Comparison of ENCODE assay signal across 11 mouse cellular contexts in genomic region chr12:76895777-76896176, GRCm38 (mm10).
DNase-seq lines count a peak whose midpoint lies in the region; ATAC-seq lines count a peak whose summit lies in the region.
"Had no signal": no experiment of that assay in that cellular context is flagged by ENCODE, and none has a peak within 500 bp of the region (broad histone marks: within the 10 kb centered on the region; RNA-seq: fewer than 3 reads in every experiment).

No protein-coding gene starts in this region.

- H3K4me1 ChIP-seq in heart, embryonic 11.5 days (ENCODE audit: control insufficient read depth, insufficient read depth, low read length), result peaks cover 15% of the 10 kb centered on the region
- H3K4me1 ChIP-seq in midbrain, embryonic 13.5 days (replicated peaks), result peaks cover 12% of the 10 kb centered on the region

- WGBS in heart, embryonic 11.5 days (ENCODE audit: insufficient replicate concordance), result 24% methylated on average over 7 of the region's 7 CpGs
- WGBS in midbrain, embryonic 13.5 days, result 36% methylated on average over 7 of the region's 7 CpGs

- H3K9me3 ChIP-seq in heart, embryonic 11.5 days (replicated peaks; ENCODE audit: control insufficient read depth, low read length), result no peaks in the 10 kb centered on the region
- H3K9me3 ChIP-seq in midbrain, embryonic 13.5 days, result no peaks in the 10 kb centered on the region
- H3K9me3 ChIP-seq: liver, embryonic 15.5 days had no signal

- peak; percentile 70 for ATAC-seq in heart, embryonic 11.5 days (replicated peaks; ENCODE audit: insufficient number of reproducible peaks, low FRiP score, low TSS enrichment)
- peak; percentile 74 for ATAC-seq in midbrain, embryonic 13.5 days
- ATAC-seq in megakaryocyte, adult 5-6 weeks (ENCODE audit: poor library complexity, severe bottlenecking), result no peak

- peak overlapping the region; percentile 70; the same call in 1 of the 2 replicates for H3K27ac ChIP-seq in heart, embryonic 11.5 days (ENCODE audit: low read depth, low read length)
- H3K27ac ChIP-seq in midbrain, embryonic 13.5 days, result peak overlapping the region; percentile 54
- H3K27ac ChIP-seq: liver, embryonic 15.5 days had no signal

- H3K27me3 ChIP-seq in heart, embryonic 11.5 days (ENCODE audit: control insufficient read depth, insufficient read depth, low read length), result no peaks in the 10 kb centered on the region
- H3K27me3 ChIP-seq in midbrain, embryonic 13.5 days, result no peaks in the 10 kb centered on the region
- H3K27me3 ChIP-seq: liver, embryonic 15.5 days had no signal

- H3K36me3 ChIP-seq in heart, embryonic 11.5 days (ENCODE audit: control insufficient read depth, insufficient read depth, low read length), result no peaks in the 10 kb centered on the region
- peaks cover 17% of the 10 kb centered on the region; the same call in 1 of the 2 replicates for H3K36me3 ChIP-seq in midbrain, embryonic 13.5 days

- intact Hi-C loops in heart, postnatal 36 days (cut with DNase I), result no loop called here

- no peak overlapping the region for H3K4me3 ChIP-seq in heart, embryonic 11.5 days (ENCODE audit: low read depth, low read length)
- no peak overlapping the region for H3K4me3 ChIP-seq in midbrain, embryonic 13.5 days (replicated peaks)
- H3K4me3 ChIP-seq: erythroblast, embryonic 14.5 days; liver, embryonic 15.5 days had no signal

- no peak overlapping the region for H3K4me2 ChIP-seq in heart, embryonic 11.5 days
- no peak overlapping the region for H3K4me2 ChIP-seq in midbrain, embryonic 13.5 days (replicated peaks)
- H3K4me2 ChIP-seq: liver, embryonic 15.5 days had no signal

- H3K9ac ChIP-seq in heart, embryonic 11.5 days (ENCODE audit: low read depth, low read length), result no peak overlapping the region
- H3K9ac ChIP-seq in midbrain, embryonic 13.5 days (replicated peaks), result no peak overlapping the region
- H3K9ac ChIP-seq: liver, embryonic 15.5 days had no signal

- DNase-seq in heart, postnatal 36 days, result no peak
- DNase-seq in cerebellum, adult 9-10 months, result peak; percentile 89
- peak; percentile 57 for DNase-seq in forelimb bud, embryonic 11.5 days (ENCODE audit: low read depth, low spot score)
- DNase-seq in kidney, adult 18-20 months, result no peak
- DNase-seq in B cell, adult 2 months, result no peak
- DNase-seq: kidney, postnatal 14 days had no signal

Comparison
In these comparisons a context has a peak if more than half of its experiments do, and no peak if none do; other contexts are left out.
1. DNase-seq: peak in cerebellum, adult 9-10 months (single experiment) and forelimb bud, embryonic 11.5 days (single experiment); none in heart, postnatal 36 days (0 of 2), kidney, adult 18-20 months (single experiment) and B cell, adult 2 months (0 of 2).